Mouse (Mus musculus) kidney, postnatal 0 days (tissue): ENCODE results near the gene Dnaja1. TPM values are rescaled to one million over a fixed set of nuclear protein-coding genes. Genes with fewer than 3 reads are reported as not detected.

Source experiments
- ATAC-seq: fragments of 200-750 bp; cut with Nextera tagmentation; replicated peaks from 2 replicates; pipeline ENCODE4 v1.8.0; 2017; ENCODE audit warnings: low read depth, moderate number of reproducible peaks, moderate TSS enrichment, moderate library complexity; ENCODE audit not compliant: low FRiP score
- DNase-seq: peaks from one replicate; pipeline ENCODE4 v3.0.0-alpha.2; 2016; ENCODE audit warnings: low spot score
- H3K27ac ChIP-seq: fragments of 300-500 bp; sonication (generic); 2 replicates; pipeline ENCODE4 v1.5.1; 2014; ENCODE audit warnings: mild to moderate bottlenecking
- H3K27me3 ChIP-seq: fragments of 300-500 bp; sonication (generic); 2 replicates; pipeline ENCODE4 v1.6.1; 2014; ENCODE audit warnings: low read length, mixed read lengths; ENCODE audit not compliant: insufficient read depth
- H3K36me3 ChIP-seq: fragments of 300-500 bp; sonication (generic); 2 replicates; pipeline ENCODE4 v1.6.1; 2014; ENCODE audit warnings: low read length, mixed read lengths; ENCODE audit not compliant: insufficient read depth
- H3K4me1 ChIP-seq: fragments of 300-500 bp; sonication (generic); replicated peaks from 2 replicates; pipeline ENCODE4 v1.6.1; 2014; ENCODE audit warnings: antibody characterized with exemption, low read length, mixed read lengths; ENCODE audit not compliant: insufficient read depth
- H3K4me2 ChIP-seq: fragments of 300-500 bp; sonication (generic); 2 replicates; pipeline ENCODE4 v1.6.1; 2014; ENCODE audit warnings: mild to moderate bottlenecking, low read length, moderate library complexity, mixed read lengths
- H3K4me3 ChIP-seq: fragments of 300-500 bp; sonication (generic); replicated peaks from 2 replicates; pipeline ENCODE4 v1.5.1; 2014; ENCODE audit warnings: low read depth, low read length
- H3K9ac ChIP-seq: fragments of 300-500 bp; sonication (generic); 2 replicates; pipeline ENCODE4 v1.6.1; 2014; ENCODE audit warnings: low read depth, low read length
- H3K9me3 ChIP-seq: fragments of 300-500 bp; sonication (generic); replicated peaks from 2 replicates; pipeline ENCODE4 v1.6.1; 2016; ENCODE audit warnings: low read length, inconsistent platforms, mixed read lengths
- CTCF ChIP-seq: IDR thresholded peaks from 2 replicates; pipeline ENCODE4 v1.5.1; 2016; ENCODE audit warnings: antibody characterized with exemption, low read depth, mild to moderate bottlenecking, moderate library complexity
- WGBS: fragments of 180-500 bp; shearing (Covaris S2); extraction: QIAGEN DNeasy Blood & Tissue Kit; methylation state at CpG from one replicate; pipeline ENCODE4 v1.1.7; 2014; 5-methylcytosine and 5-hydroxymethylcytosine counted together
- polyA plus RNA-seq: library from polyadenylated mRNA; unstranded; fragments of >200 nt; fragmentation: Nextera tagmentation; extraction: Ambion mirVana; gene quantifications from 2 replicates; pipeline ENCODE4 v1.2.1, GENCODE M21; 2015

Gene Dnaja1
- polyA plus RNA-seq, 1 experiment from 2014 or later = 417 TPM

GRCm38 (mm10) chr4:40725141-40725540 is 3.2 kb downstream of the Dnaja1 start:
- H3K27me3 ChIP-seq = no peaks in the 10 kb centered on the region
- peaks cover 6% of the 10 kb centered on the region for H3K4me1 ChIP-seq
- H3K9ac ChIP-seq = peak overlapping the region; percentile 23; the same call in 1 of the 2 replicates
- H3K27ac ChIP-seq = no peak overlapping the region
- no peak for ATAC-seq
- no peaks in the 10 kb centered on the region for H3K9me3 ChIP-seq
- H3K4me2 ChIP-seq = peak overlapping the region; percentile 68; the same call in 1 of the 2 replicates
- WGBS = 71% methylated on average over 7 of the region's 7 CpGs
- 0 out of 2 replicates have a peak overlapping the region, but pooled peaks have one; percentile 2 for H3K4me3 ChIP-seq
- H3K36me3 ChIP-seq = peaks cover 23% of the 10 kb centered on the region; the same call in 1 of the 2 replicates
- DNase-seq = no peak
- no peak for TF ChIP-seq CTCF

- no peaks in the 10 kb centered on the region for H3K9me3 ChIP-seq
- peaks cover 6% of the 10 kb centered on the region for H3K4me1 ChIP-seq
- peaks cover 27% of the 10 kb centered on the region; the same call in 1 of the 2 replicates for H3K36me3 ChIP-seq
- H3K27me3 ChIP-seq = no peaks in the 10 kb centered on the region
- no peak overlapping the region for H3K4me2 ChIP-seq
- H3K9ac ChIP-seq = no peak overlapping the region
- no peak for DNase-seq
- ATAC-seq = no peak
- H3K4me3 ChIP-seq = no peak overlapping the region
- no peak overlapping the region for H3K27ac ChIP-seq
- TF ChIP-seq CTCF = no peak
Measured at GRCm38 (mm10) chr4:40725554-40725953, 3.6 kb downstream of the Dnaja1 start.

- Histone ChIP-seq H3K9ac (no peak overlapping the region), H3K36me3 (peaks cover 39% of the 10 kb centered on the region; the same call in 1 of the 2 replicates)
- ATAC-seq = no peak
Measured at GRCm38 (mm10) chr4:40727247-40727646, 5.3 kb downstream of the Dnaja1 start.

GRCm38 (mm10) chr4:40731262-40731661 is 9.3 kb downstream of the Dnaja1 start:
- H3K9me3 ChIP-seq = no peaks in the 10 kb centered on the region
- no peak overlapping the region for H3K4me3 ChIP-seq
- H3K27ac ChIP-seq = no peak overlapping the region
- no peaks in the 10 kb centered on the region for H3K4me1 ChIP-seq
- DNase-seq (no peak), ATAC-seq (no peak)
- H3K36me3 ChIP-seq = peaks cover 58% of the 10 kb centered on the region; the same call in 1 of the 2 replicates
- no peak overlapping the region for H3K4me2 ChIP-seq
- H3K27me3 ChIP-seq = no peaks in the 10 kb centered on the region
- TF ChIP-seq CTCF = no peak
- no peak overlapping the region for H3K9ac ChIP-seq

More at GRCm38 (mm10) chr4:40727247-40727646, 5.3 kb downstream of the Dnaja1 start:
- 95% methylated on average over 1 of the region's 1 CpGs for WGBS
- no peak overlapping the region for H3K27ac ChIP-seq
- no peaks in the 10 kb centered on the region for H3K4me1 ChIP-seq
- no peak overlapping the region for H3K4me3 ChIP-seq
- TF ChIP-seq CTCF = peak; percentile 44
- no peak for DNase-seq
- H3K9me3 ChIP-seq = no peaks in the 10 kb centered on the region
- H3K27me3 ChIP-seq = no peaks in the 10 kb centered on the region
- no peak overlapping the region for H3K4me2 ChIP-seq

GRCm38 (mm10) chr4:40735351-40735750 is 13.4 kb downstream of the Dnaja1 start:
- no peak overlapping the region for H3K4me2 ChIP-seq
- DNase-seq (no peak), ATAC-seq (peak; percentile 53; the same call in 1 of the 2 replicates)
- no peak for TF ChIP-seq CTCF
- no peaks in the 10 kb centered on the region for H3K4me1 ChIP-seq
- H3K36me3 ChIP-seq = peaks cover 61% of the 10 kb centered on the region
- no peak overlapping the region for H3K9ac ChIP-seq
- no peak overlapping the region for H3K27ac ChIP-seq
- H3K4me3 ChIP-seq = no peak overlapping the region
- H3K9me3 ChIP-seq = no peaks in the 10 kb centered on the region
- whole genome bisulfite sequencing = 73% methylated on average over 1 of the region's 1 CpGs
- no peaks in the 10 kb centered on the region for H3K27me3 ChIP-seq

GRCm38 (mm10) chr4:40757157-40757779 is 35.3 kb downstream of the Dnaja1 start:
- H3K9ac ChIP-seq = peak overlapping the region; percentile 96
- H3K4me3 ChIP-seq = peak overlapping the region; percentile 65
- no peaks in the 10 kb centered on the region for H3K4me1 ChIP-seq
- no peaks in the 10 kb centered on the region for H3K9me3 ChIP-seq
- WGBS = 0% methylated on average over 27 of the region's 39 CpGs
- H3K27me3 ChIP-seq = no peaks in the 10 kb centered on the region
- H3K36me3 ChIP-seq = peaks cover 13% of the 10 kb centered on the region
- TF ChIP-seq CTCF = no peak
- no peak for DNase-seq
- peak; percentile 74 for ATAC-seq
- H3K4me2 ChIP-seq = peak overlapping the region; percentile 78
- H3K27ac ChIP-seq = peak overlapping the region; percentile 54; the same call in 1 of the 2 replicates
